Mouse (Mus musculus) bone marrow, adult 2 months (tissue): ENCODE measurements around the gene Setmar. TPM values are rescaled to one million over a fixed set of nuclear protein-coding genes. Genes with fewer than 3 reads are reported as not detected.

Experiments
- H3K27ac ChIP-seq: fragments of 200-500 bp; 2 replicates; pipeline ENCODE4 v1.5.1; 2012; ENCODE audit warnings: low read depth, mild to moderate bottlenecking, control low read depth, inconsistent platforms, low read length; ENCODE audit not compliant: control insufficient read depth, poor library complexity, insufficient read depth
- H3K4me1 ChIP-seq: fragments of 200-500 bp; 2 replicates; pipeline ENCODE4 v1.6.1; 2011; ENCODE audit warnings: low read length; ENCODE audit not compliant: control insufficient read depth, insufficient read depth
- H3K4me3 ChIP-seq: fragments of 200-500 bp; replicated peaks from 2 replicates; pipeline ENCODE3; 2011; ENCODE audit warnings: mild to moderate bottlenecking, low read depth, low read length, control low read depth; ENCODE audit not compliant: control insufficient read depth
- CTCF ChIP-seq: fragments of 200-500 bp; IDR thresholded peaks from 2 replicates; pipeline ENCODE4 v1.5.1; 2011; ENCODE audit warnings: low read length, control low read depth; ENCODE audit not compliant: control insufficient read depth, insufficient read depth
- POLR2A ChIP-seq: fragments of 200-500 bp; IDR thresholded peaks from 2 replicates; pipeline ENCODE4 v1.6.1; 2011; ENCODE audit warnings: low read depth, mild to moderate bottlenecking, control low read depth, low read length, borderline replicate concordance; ENCODE audit not compliant: control insufficient read depth
- WGBS: fragments of 180-500 bp; shearing (Covaris S2); methylation state at CpG from one replicate; pipeline ENCODE4 v1.1.7; 2018; 5-methylcytosine and 5-hydroxymethylcytosine counted together
- polyA plus RNA-seq: library from polyadenylated mRNA; stranded (reverse); fragments of >200 nt; gene quantifications from 2 replicates; pipeline ENCODE4 v1.2.4, GENCODE M21; 2011; ENCODE audit warnings: low replicate concordance; ENCODE audit not compliant: missing spikeins, insufficient read depth, insufficient read length

Gene Setmar
- polyA plus RNA-seq, 1 experiment, result 3.1 TPM

DNA sequence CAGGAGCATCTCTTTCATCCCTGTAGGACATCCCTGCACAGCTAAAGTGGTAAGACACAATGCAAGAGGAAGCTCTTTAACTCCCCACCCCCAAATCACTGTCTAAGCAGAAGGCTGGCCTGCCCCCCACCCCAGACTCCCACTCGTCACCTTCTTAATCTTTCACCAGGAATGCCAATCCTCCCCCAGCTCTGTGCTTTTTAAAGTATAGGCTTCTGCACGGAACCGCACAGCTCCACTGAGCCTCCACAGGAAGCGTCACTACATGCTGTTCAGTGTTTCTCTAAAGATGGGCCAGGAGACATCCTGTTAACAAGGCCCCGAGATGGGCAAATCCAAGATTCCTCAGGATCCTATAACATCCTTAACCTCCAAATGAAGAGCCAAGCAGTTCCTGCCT, 8.2 kb downstream of the Setmar start:
- 88% methylated on average over 5 of the region's 5 CpGs for WGBS
- Histone ChIP-seq H3K27ac (no peak overlapping the region), H3K4me1 (no peaks in the 10 kb centered on the region), H3K4me3 (no peak overlapping the region)
- no peak for TF ChIP-seq POLR2A
- no peak for TF ChIP-seq CTCF

DNA sequence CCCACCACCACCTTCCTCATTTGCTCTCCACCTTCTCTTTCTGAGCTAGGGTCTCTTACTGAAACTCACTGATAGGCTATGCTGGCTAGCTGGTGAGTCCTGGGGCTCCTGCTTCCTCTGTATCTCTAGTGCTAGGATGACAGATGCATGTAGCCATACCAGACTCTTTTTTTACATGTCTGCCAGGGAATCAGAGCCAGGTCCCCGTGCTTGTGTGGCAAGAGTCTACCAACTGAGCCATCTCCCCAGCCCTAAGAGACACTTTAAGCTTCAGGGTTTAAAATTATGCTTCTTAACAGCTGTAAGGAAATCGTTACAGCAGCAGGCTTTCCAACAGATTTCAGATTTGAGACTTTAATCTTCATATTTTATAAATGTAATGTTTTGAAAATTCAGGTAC, 9.1 kb downstream of the Setmar start:
- no peak overlapping the region for H3K4me3 ChIP-seq
- no peaks in the 10 kb centered on the region for H3K4me1 ChIP-seq
- 79% methylated on average over 2 of the region's 2 CpGs for WGBS
- no peak overlapping the region for H3K27ac ChIP-seq
- TF ChIP-seq POLR2A, result no peak
- TF ChIP-seq CTCF, result no peak

DNA sequence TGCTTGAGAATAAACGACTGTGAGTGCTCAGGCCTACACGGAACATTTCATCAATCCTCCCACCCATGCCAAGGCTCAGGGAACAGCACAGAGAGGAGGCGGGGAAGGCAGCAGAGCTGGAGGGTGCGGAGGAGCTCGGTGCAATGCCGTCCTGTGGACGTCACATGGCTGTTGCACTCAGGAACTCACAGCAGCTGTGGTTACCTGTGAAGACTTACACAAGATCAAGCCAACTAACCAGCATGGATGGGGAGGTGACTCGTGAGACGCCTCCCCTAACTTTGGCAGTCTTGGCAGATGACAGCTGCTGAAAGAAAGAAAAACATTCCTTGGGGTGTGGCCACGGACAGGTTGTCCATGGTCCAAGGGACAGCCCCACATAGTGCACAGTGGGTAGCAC, 9.8 kb downstream of the Setmar start:
- Histone ChIP-seq H3K27ac (no peak overlapping the region; the same call in 1 of the 2 replicates), H3K4me1 (no peaks in the 10 kb centered on the region), H3K4me3 (no peak overlapping the region)
- WGBS, result 82% methylated on average over 10 of the region's 10 CpGs
- TF ChIP-seq CTCF (no peak), POLR2A (no peak)

DNA sequence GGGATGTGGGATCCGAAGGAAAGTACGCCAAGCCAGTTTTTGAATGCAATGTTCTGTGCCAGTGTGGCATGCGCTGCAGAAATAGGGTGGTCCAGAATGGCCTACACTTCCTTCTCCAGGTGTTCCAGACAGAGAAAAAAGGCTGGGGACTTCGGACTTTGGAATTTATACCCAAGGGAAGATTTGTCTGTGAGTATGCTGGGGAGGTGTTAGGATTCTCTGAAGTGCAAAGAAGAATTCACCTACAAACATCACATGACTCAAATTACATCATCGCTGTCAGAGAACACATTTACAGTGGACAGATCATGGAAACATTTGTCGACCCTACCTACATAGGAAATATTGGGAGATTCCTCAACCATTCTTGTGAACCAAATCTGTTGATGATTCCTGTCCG, 11.0 kb downstream of the Setmar start:
- no peak for TF ChIP-seq CTCF
- TF ChIP-seq POLR2A, result no peak
- WGBS, result 87% methylated on average over 7 of the region's 7 CpGs
- Histone ChIP-seq H3K4me1 (no peaks in the 10 kb centered on the region), H3K27ac (no peak overlapping the region), H3K4me3 (no peak overlapping the region)

DNA sequence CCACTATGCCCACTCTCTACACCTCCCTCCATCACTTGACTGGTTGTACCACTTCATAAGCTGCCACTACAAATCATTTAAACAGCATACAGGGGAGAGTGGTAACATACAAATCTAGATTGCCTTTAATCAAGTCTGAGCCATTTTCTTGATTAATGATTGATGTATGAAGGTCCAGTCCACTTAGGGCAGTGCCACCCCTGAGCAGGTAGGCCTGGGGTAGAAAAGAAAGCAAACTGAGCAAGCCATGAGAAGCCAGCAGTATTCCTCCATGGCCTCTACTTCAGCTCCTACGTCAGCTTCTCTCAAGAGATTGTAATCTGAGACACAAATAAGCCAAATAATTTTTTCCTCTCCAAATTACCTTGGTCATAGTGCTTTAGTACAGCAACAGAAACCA, 26.5 kb downstream of the Setmar start:
- Histone ChIP-seq H3K27ac (no peak overlapping the region), H3K4me3 (no peak overlapping the region), H3K4me1 (no peaks in the 10 kb centered on the region)
- TF ChIP-seq POLR2A (no peak), CTCF (no peak)
- 44% methylated on average over 1 of the region's 1 CpGs for WGBS

DNA sequence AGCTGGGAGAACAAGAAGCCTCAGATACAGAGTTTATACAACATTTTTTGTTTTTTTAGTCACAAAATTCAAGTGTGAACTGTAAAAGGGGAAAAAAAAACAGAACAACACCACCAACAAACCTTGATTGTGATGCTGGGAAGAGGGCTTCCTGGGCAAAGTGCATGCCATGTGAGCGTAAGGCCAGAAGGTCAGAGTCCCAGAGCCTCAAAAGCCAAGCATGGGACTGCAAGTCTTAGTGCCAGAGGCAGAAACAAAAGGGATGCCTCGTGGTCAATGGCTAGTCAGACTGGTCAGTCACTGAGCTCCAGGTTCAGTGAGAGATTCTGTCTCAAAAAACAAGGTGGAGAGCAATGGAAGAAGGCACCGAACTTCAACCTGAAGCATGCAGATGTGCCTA, 27.8 kb downstream of the Setmar start:
- H3K27ac ChIP-seq, result no peak overlapping the region
- WGBS, result 70% methylated on average over 3 of the region's 3 CpGs
- H3K4me1 ChIP-seq, result no peaks in the 10 kb centered on the region
- TF ChIP-seq CTCF (no peak), POLR2A (no peak)
- H3K4me3 ChIP-seq, result no peak overlapping the region

DNA sequence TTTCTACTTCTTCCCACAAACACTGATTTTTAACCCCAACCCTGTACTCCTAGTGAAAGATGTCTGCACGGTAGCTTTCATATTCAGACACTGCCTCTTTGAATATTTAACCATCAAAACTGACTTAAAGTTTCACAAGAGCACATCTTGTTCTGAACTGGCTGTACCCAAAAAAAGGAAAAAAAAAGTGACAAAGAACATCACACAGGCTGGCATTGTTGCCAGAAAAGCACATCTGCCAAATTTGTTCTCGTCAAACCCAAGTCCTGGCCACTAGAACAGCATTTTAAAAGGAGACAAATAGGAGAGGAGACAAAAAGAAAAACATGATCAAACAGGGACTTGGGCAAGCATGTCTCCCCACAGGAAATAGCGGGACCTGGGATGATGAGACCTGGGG, 28.6 kb downstream of the Setmar start:
- Histone ChIP-seq H3K4me1 (no peaks in the 10 kb centered on the region), H3K4me3 (no peak overlapping the region), H3K27ac (no peak overlapping the region)
- WGBS, result 81% methylated on average over 3 of the region's 3 CpGs
- TF ChIP-seq CTCF (no peak), POLR2A (no peak)

DNA sequence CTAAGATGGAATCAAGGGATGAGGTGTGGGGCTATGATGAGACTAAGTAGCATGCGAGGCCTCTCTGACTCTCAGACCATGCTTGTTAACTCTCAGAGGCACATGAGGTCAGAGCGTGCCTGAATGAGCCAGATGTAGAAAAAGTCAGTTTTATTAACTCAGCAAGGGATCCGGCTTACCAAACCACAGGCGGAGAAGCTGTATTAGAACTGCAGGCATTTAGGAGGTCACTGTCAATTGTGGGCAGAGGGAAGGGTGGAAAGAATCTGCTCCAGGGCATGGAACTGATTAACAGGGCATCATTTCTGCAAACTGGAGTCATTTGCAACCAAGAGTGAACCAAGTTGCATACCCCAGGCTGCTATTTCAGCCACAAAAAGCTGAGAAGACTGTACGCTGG, 30.6 kb downstream of the Setmar start:
- 87% methylated on average over 5 of the region's 5 CpGs for WGBS
- no peaks in the 10 kb centered on the region for H3K4me1 ChIP-seq
- TF ChIP-seq CTCF (no peak), POLR2A (no peak)
- H3K4me3 ChIP-seq, result no peak overlapping the region
- no peak overlapping the region for H3K27ac ChIP-seq

DNA sequence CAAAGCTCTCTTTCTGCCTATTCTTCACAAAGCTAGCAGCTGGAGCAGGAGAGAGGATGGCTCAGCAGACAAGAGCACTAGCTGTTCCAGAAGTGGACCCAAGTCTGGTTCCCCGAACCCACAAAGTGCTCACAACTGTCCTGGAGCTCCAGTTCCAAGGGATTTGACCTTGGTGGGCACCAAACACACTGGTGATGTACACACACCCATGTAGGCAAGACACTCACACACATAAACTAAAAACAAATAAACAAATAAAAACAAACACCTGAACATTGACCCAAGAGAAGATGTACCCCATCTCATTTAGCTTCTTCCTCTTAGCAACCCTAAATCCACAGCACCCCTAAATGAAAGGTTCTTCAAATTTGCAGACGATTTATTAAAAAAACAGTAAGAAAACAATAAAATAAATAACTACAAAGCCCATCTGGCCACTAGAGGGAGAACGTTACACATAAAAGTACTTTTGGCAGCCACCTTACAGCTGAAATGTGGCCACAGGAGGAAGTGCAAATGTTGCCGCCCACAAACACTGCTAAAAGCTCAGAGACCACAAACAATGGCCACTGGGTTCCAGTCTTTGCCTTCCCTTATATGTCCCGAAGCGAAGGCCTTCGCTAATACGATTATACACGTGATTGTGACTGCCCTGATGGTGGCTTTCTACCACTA, 33.5 kb downstream of the Setmar start:
- Histone ChIP-seq H3K27ac (no peak overlapping the region), H3K4me3 (no peak overlapping the region), H3K4me1 (no peaks in the 10 kb centered on the region)
- 5% methylated on average over 9 of the region's 9 CpGs for WGBS
- TF ChIP-seq POLR2A (no peak), CTCF (peak; percentile 42; the same call in 1 of the 2 replicates)
